Mouse (Mus musculus): ENCODE measurements around the gene Gm5483.
"Not testable (repeated sequence)": the region's sequence is repeated elsewhere in the genome, so short reads cannot be mapped to it uniquely, and the experiment has no call there.

The Gm5483 gene

DNA sequence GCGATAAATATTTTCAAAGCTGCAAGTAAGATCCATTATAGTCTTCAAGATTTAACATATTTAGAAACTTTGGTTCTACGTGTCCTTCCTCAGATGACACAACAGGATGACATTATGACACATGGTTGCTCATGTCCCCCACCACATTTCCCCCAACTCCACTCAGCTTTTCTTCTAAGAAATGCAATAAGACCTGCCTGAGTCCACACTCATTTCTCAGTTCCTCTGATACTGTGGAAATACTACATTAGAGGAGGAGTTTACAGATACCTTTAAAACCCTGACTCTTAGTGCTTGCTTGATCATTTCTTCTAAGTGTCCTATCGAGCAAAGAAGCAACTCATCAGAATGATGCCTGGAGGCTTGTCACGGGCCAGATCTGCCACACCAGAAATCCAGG is at the start of gene Gm5483:
Gm5483 (plus strand) TSS at position 301 of the 400 bp plus-strand sequence.
- not testable (repeated sequence) for DNase-seq (ENCODE audit: low read depth in 1 of 2, low spot score in 2 of 2)

DNA sequence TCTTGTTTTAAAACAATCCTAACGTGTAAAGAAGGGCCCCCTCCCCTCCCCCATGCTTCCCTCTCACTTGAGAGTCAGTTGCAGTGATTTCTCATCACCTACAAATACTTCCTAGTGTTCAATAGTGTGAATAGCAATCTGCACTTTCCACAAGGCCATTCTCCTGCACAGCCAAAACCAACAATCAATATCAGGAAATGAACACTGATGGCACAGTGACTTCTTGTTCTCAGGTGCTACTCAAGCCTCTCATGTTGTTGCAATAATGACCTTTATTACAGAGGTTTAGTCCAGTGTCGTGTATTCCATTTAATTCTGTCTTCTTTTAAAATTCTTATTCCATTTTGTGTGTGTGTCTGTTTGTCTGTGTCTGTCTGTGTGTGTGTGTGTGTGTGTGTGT is 45.8 kb upstream of the Gm5483 start:
- no peak for DNase-seq (ENCODE audit: low read depth in 1 of 2, low spot score in 2 of 2)

DNA sequence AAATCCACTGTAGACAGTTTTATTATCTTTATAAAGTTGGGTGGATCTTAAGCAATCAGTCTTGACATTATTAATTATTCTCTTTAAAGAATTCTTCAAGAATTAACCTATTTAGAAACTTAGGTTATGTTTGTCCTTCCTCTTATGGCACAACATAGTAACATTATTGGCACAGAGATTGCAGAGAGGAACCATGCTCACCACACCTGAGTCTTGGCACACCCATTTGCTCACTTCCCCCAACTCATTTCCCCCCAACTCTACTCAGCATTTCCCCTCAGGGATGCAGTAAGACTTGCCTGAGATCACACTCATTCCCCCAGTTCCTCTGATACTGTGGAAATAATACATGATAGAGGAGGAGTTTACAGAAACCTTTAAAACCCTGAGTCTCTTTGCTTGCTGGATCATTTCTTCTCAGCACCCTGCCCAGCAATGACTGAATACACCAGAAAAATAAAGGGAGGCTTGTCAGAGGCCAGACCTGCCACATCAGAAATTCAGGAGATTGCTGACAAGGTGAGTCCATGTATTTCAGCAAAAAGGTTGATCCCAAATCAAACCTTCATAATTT is 27.5 kb upstream of the Gm5483 start, which contains the start of gene Stfa2l1:
Stfa2l1 (plus strand) TSS at position 410 of the 574 bp plus-strand sequence.
- DNase-seq (ENCODE audit: low read depth in 1 of 2, low spot score in 2 of 2): no peak

DNA sequence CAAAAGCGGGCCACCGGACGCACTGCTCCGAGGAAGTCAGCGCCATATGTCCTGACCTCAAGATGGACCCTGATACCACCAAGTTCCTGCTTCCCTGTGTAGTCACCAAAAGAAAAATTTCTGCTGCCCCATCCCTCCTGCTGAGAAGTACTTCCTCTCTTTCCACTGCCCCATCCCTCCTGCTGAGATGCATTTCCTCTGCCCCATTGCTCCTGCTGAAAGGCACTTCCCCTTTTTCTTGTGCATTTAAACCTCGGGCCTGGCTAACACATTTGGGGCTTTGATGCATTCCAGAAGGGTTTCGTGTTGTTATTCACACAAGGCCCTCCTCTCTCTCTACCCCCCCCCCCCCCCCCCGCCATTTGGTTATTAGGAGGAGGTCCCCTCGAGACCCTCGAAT is 16.2 kb upstream of the Gm5483 start:
- DNase-seq (ENCODE audit: low read depth in 1 of 2, low spot score in 2 of 2): not testable (repeated sequence)

DNA sequence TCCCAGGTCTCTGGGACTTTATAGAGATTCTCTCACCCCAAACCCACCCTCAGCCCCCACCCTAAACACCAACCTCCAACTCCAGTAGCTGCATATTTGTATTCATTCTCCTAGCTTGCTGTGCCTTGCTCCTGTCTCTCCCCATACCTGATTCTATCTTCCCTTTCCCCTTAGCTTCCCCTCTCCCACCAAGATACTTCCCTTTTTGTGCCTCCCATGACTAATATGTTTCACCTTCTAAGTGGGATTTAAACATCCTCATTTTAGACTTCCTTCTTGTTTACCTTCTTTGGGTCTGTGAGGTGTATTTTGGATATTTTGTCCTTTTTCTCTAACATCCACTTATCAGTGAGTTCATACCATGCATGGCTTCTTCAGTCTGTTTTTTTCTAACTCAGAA is 7.9 kb upstream of the Gm5483 start:
- no peak for DNase-seq (ENCODE audit: low read depth in 1 of 2, low spot score in 2 of 2)

DNA sequence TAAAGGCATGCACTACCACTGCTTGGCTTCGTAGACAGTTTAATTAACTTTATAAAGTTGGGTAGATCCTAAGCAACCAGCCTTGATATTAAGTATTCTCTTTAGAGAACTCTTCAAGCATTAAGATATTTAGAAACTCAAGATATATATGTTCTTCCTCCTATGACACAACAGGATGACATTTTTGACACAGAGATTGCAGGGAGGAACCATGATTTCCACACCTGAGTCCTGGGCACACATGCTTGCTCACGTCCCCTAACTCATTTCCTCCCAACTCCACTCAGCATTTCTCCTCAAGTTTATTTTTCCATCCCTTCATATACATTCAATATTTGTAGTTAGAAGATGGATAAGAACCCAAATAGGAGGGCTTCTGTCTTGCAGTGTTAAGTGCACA is 4.1 kb upstream of the Gm5483 start:
- DNase-seq (ENCODE audit: low read depth in 1 of 2, low spot score in 2 of 2): no peak

DNA sequence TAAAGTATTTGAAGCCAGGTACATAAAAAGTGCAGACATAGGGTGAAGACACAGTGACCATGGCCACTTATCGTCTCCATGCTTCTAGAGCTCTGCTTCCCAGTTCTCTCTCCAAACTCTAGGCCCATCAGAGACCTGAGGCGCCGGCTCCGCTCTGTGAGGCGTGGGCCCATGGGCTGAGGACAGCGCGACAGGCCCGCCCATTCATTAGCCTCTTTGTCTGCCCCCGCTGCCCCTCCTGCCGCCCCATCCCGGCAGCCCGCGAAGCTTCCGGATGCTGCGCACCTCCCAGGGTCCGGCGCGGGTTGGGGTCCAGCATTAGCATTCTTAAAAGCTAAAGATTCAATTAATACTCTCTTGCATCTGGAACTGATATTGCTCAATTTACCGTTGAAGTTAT is 15.2 kb downstream of the Gm5483 start:
- DNase-seq (ENCODE audit: low read depth in 1 of 2, low spot score in 2 of 2): no peak

DNA sequence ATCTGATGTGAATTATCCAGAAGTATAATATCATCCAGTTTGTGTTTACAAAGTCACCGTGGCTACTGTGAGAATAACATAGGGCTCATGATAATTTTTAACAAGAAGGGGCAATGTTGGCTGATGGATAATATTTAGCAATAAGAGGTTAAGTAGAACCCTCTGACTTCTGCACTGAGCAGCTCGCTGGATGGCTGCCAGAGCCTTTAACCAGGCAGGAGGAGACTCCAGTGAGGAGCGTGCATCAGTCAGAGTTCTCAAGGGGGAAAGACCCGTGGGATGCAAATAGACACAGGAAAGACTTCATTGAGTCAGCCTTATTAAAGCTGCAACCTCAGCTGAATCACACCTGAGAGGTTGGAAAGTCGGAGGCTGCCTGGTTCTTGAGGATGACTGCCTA is 19.8 kb downstream of the Gm5483 start:
- no peak for DNase-seq (ENCODE audit: low read depth in 1 of 2, low spot score in 2 of 2)

DNA sequence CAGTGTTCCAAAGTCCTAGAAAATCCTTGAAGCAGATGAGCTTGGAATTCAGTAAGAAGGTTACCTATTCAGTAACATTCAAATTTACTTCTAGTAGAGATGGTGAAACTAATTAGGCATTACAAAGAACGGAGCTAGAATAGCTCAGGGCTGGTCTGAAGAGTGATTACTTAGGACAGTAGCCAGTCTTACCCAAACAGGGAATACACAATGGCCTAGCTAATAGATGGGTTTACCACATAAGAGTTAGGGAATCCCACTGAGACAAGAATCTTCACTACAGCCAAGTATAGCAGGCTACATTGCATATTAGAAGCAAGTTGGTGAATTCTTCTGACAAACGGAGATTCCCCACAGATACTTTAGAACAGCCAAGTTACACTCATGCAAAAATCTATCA is 21.7 kb downstream of the Gm5483 start:
- DNase-seq (ENCODE audit: low read depth in 1 of 2, low spot score in 2 of 2): not testable (repeated sequence)

DNA sequence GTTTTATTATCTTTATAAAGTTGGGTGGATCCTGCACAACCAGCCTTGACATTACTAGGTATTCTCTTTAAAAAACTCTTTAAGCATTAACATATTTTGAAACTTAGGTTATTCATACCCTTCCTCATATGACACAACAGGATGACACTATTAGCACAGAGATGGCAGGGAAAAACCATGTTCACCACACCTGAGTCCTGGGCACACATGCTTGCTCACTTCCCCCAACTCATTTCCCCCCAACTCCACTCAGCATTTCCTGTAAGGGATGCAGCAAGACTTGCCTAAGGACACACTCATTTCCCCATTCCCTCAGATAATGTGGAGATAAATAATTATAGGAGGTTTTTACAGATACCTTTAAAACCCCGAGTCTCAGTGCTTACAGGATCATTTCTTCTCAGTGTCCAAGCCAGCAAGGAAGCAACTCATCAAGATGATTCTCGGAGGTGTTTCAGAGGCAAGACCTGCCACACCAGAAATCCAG is 26.0 kb downstream of the Gm5483 start, which contains the start of gene Gm5416:
Gm5416 (plus strand) TSS at position 437 of the 487 bp plus-strand sequence.
- no peak for DNase-seq (ENCODE audit: low read depth in 1 of 2, low spot score in 2 of 2)

DNA sequence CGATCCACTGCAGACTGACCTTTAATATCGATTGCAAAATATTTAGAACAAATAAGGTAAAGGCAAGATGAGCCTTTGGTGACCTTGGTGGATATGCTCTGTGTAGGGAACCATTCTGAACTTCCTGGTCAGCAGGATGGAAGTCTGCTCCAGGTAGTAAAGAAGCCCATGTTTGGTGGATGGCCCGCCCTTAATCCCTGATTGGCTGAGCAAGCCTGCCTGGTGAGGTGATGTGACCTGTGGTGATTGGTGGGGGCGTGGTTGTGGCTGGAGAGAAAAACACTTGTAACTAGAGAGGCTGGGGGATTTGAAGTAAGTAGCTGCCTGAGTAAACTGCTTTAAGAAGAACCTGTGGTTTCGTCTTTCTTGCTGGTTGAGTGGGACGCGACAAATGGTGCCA is 37.2 kb downstream of the Gm5483 start, which contains the start of gene 2010005H15Rik:
2010005H15Rik (plus strand) TSS at position 301 of the 400 bp plus-strand sequence.
- not testable (repeated sequence) for DNase-seq (ENCODE audit: low read depth in 1 of 2, low spot score in 2 of 2)
